Mouse (Mus musculus) liver, embryonic 14.5 days (tissue): ENCODE data around the gene Fam189a2. TPM values are rescaled to one million over a fixed set of nuclear protein-coding genes. Genes with fewer than 3 reads are reported as not detected.

Experiments used
- ATAC-seq: fragments of 200-750 bp; cut with Nextera tagmentation; 2 replicates; pipeline ENCODE4 v1.8.0; 2017; ENCODE audit warnings: moderate number of reproducible peaks, mild to moderate bottlenecking, moderate library complexity; ENCODE audit not compliant: insufficient read depth
- DNase-seq, 3 experiments: peaks; one replicate each; pipeline ENCODE4 v3.0.0-alpha.2; 2012 to 2013; ENCODE audit warnings: low read depth in 3 of 3, low spot score in 3 of 3
- H3K27ac ChIP-seq: fragments of 300-500 bp; sonication (generic); 2 replicates; pipeline ENCODE4 v1.5.1; 2014; ENCODE audit warnings: moderate library complexity, mild to moderate bottlenecking, control low read depth, inconsistent platforms
- H3K27me3 ChIP-seq: fragments of 300-500 bp; sonication (generic); 2 replicates; pipeline ENCODE4 v1.6.1; 2014; ENCODE audit warnings: mild to moderate bottlenecking, low read length, moderate library complexity; ENCODE audit not compliant: control insufficient read depth, insufficient read depth
- H3K36me3 ChIP-seq: fragments of 300-500 bp; sonication (generic); replicated peaks from 2 replicates; pipeline ENCODE4 v1.6.1; 2014; ENCODE audit warnings: low read depth; ENCODE audit not compliant: control insufficient read depth, insufficient read depth
- H3K4me1 ChIP-seq, 2 experiments: fragments of 200-500 bp in 1 of 2; fragments of 300-500 bp in 1 of 2; sonication (generic) in 1 of 2; replicated peaks; 2 replicates each; pipeline ENCODE4 v1.6.1; 2012 to 2014; ENCODE audit warnings: antibody characterized with exemption in 1 of 2, inconsistent platforms in 1 of 2, low read length in 1 of 2; ENCODE audit not compliant: control insufficient read depth in 2 of 2, insufficient read depth in 2 of 2
- H3K4me2 ChIP-seq: fragments of 300-500 bp; sonication (generic); 2 replicates; pipeline ENCODE4 v1.6.1; 2014; ENCODE audit warnings: low read depth, mild to moderate bottlenecking, control low read depth, moderate library complexity
- H3K4me3 ChIP-seq, 2 experiments: fragments of 200-500 bp in 1 of 2; fragments of 300-500 bp in 1 of 2; sonication (generic) in 1 of 2; 2 replicates each; pipeline ENCODE4 v1.5.1; 2012 to 2014; ENCODE audit warnings: low read depth in 2 of 2, low read length in 2 of 2, mild to moderate bottlenecking in 2 of 2, control low read depth in 1 of 2, inconsistent platforms in 1 of 2, moderate library complexity in 1 of 2; ENCODE audit not compliant: insufficient read depth in 1 of 2
- H3K9ac ChIP-seq: fragments of 300-500 bp; sonication (generic); replicated peaks from 2 replicates; pipeline ENCODE4 v1.6.1; 2014; ENCODE audit warnings: mild to moderate bottlenecking, control low read depth, moderate library complexity
- H3K9me3 ChIP-seq: fragments of 300-500 bp; sonication (generic); 2 replicates; pipeline ENCODE4 v1.6.1; 2016; ENCODE audit warnings: low read length, mixed read lengths; ENCODE audit not compliant: control insufficient read depth
- CTCF ChIP-seq: IDR thresholded peaks from 2 replicates; pipeline ENCODE4 v1.5.1; 2016; ENCODE audit warnings: antibody characterized with exemption, low read depth, control low read depth
- EP300 ChIP-seq: IDR thresholded peaks from 2 replicates; pipeline ENCODE4 v1.6.1; 2016; ENCODE audit warnings: antibody characterized with exemption, low read depth
- WGBS: fragments of 180-500 bp; shearing (Covaris S2); extraction: QIAGEN DNeasy Blood & Tissue Kit; methylation state at CpG from one replicate; pipeline ENCODE4 v1.1.7; 2014; ENCODE audit not compliant: insufficient replicate concordance; 5-methylcytosine and 5-hydroxymethylcytosine counted together
- polyA plus RNA-seq, 2 experiments: library from polyadenylated mRNA; depleted of rRNA in 1 of 2; stranded (reverse) in 1 of 2; unstranded in 1 of 2; fragments of >200 nt; fragmentation: Nextera tagmentation in 1 of 2; extraction: Ambion mirVana in 1 of 2; gene quantifications; 2 replicates each; pipeline versions ENCODE4 v1.2.1 to v1.2.3; 2012 to 2014

Gene Fam189a2
- polyA plus RNA-seq (2012; rRNA removed) (0.22 and 0.32 TPM in 2 replicates), polyA plus RNA-seq (2014; fragmentation: Nextera tagmentation; extraction: Ambion mirVana) (not detected in 2 replicates)

DNA sequence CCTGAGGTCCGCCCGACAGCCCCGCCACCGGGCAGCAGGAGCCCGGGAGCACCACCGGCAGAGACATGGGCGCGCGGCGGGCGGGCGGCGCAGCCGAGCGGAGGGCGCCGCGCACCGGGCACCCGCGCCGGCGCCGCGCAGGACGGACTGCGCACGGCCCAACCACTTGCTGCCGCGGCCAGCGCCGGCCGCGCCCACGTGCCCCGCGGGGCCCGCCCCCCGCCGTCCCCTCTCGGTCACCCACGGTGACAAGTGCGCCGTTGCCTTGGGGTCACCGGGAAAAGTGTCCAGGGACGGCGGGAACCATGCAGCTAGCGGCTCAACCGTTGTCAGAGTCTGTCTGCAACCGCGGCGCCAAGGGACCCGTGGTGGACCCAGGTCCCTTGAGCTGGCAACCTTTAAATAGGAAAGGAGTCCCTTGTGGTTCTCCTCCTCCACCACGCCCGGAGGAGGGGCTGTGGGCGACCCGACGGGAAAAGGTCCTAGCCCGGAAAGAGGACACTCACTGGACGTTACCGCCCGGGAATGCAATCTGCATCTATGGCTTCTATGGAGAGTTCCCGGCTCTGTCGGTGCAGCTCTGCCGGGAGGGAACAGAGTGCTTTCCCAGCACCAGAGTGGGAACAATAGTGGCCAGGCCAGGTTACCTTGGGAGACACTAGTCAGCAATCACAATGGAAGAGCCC, at the start of gene Fam189a2:
TSS of gene Fam189a2 (minus strand) at position 149 of the 686 bp plus-strand sequence.
- peak within 1 kb of the TSS; percentile 48 to 49 for H3K4me3 ChIP-seq
- H3K27me3 ChIP-seq: peaks cover 37% of the 10 kb centered on the region
- TF ChIP-seq CTCF: no peak
- no peak for TF ChIP-seq EP300
- WGBS: under 1% methylated on average over 48 of the region's 65 CpGs
- H3K9me3 ChIP-seq: no peaks in the 10 kb centered on the region
- no peaks in the 10 kb centered on the region for H3K36me3 ChIP-seq
- no peaks in the 10 kb centered on the region; a peak in 1 of 4 replicates for H3K4me1 ChIP-seq
- ATAC-seq (no peak), DNase-seq (no peak)
- H3K27ac ChIP-seq: no peak within 1 kb of the TSS
- no peak within 1 kb of the TSS for H3K9ac ChIP-seq
- H3K4me2 ChIP-seq: peak within 1 kb of the TSS; percentile 61

DNA sequence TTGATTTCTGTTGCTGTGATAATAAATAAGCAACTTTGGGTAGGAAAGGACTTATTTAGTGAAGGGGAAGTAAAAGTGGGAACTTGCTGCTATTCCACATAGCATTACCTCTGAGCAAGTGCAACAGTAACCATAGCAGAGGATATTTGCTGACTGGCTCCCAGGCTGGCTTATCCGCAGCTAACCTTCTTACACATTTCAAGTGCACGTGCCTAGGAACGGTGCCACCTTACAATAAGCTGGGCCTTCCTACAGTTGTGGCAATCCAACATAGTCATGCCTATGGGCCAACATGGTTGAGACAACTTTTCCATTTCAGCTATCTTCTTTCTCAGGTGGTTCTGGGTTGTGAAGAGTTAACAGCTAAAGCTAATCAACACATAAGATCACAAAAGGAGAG, 46.8 kb upstream of the Fam189a2 start:
- Histone ChIP-seq H3K4me1 (no peaks in the 10 kb centered on the region), H3K4me3 (no peak overlapping the region), H3K27me3 (no peaks in the 10 kb centered on the region), H3K36me3 (no peaks in the 10 kb centered on the region), H3K9me3 (no peaks in the 10 kb centered on the region), H3K27ac (no peak overlapping the region), H3K9ac (no peak overlapping the region), H3K4me2 (no peak overlapping the region)
- ATAC-seq: no peak
- no peak for DNase-seq
- WGBS: 69% methylated on average over 3 of the region's 3 CpGs
- TF ChIP-seq CTCF (no peak), EP300 (no peak)

DNA sequence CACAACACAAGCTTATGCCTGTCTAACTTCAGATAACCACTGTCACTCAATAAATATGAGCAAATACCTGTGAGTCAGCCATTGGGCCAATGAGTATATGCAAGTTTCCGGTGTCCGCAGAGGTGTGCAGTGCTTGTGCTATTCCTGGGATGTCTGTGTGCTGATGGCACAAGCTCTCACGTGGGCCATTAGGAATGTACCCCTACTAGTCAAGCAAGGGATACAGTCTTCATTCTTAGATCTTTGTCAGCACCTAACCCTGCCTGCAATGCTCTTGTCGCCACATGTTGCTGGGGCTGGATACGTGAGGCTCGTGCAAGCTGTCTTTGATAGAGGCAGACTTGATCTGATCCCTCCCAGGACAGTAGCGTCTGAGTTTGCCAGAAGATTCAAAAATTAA, 45.7 kb upstream of the Fam189a2 start:
- Histone ChIP-seq H3K27ac (no peak overlapping the region), H3K4me2 (no peak overlapping the region), H3K36me3 (no peaks in the 10 kb centered on the region), H3K27me3 (no peaks in the 10 kb centered on the region), H3K4me1 (no peaks in the 10 kb centered on the region), H3K9ac (no peak overlapping the region), H3K4me3 (no peak overlapping the region), H3K9me3 (no peaks in the 10 kb centered on the region)
- TF ChIP-seq CTCF: no peak
- no peak for TF ChIP-seq EP300
- WGBS: 71% methylated on average over 7 of the region's 7 CpGs
- ATAC-seq: no peak
- no peak for DNase-seq

DNA sequence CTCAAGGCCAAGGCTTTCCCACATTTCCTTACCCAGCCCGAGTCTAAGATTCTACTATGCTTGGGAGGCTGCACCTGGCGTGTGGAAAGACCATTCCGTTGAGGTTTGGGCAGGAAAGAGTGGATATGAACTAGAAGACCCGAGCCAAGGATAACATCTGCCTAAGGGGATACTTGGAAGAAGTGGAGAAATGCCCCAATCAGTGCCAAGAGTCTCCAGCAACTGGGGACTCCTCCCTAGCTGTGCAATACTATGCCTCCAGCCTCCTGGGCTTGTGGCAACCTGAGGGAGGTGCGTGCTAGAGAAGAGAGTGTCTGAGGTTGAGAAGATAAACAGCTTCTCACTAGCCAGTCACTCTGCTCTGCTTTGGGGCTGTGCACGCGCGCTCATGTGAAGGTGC, 45.1 kb upstream of the Fam189a2 start:
- Histone ChIP-seq H3K4me1 (no peaks in the 10 kb centered on the region), H3K9me3 (no peaks in the 10 kb centered on the region), H3K27ac (no peak overlapping the region), H3K4me2 (no peak overlapping the region), H3K27me3 (no peaks in the 10 kb centered on the region), H3K9ac (no peak overlapping the region), H3K4me3 (no peak overlapping the region), H3K36me3 (no peaks in the 10 kb centered on the region)
- DNase-seq (no peak), ATAC-seq (no peak)
- TF ChIP-seq CTCF: no peak
- TF ChIP-seq EP300: no peak
- 64% methylated on average over 8 of the region's 8 CpGs for WGBS

DNA sequence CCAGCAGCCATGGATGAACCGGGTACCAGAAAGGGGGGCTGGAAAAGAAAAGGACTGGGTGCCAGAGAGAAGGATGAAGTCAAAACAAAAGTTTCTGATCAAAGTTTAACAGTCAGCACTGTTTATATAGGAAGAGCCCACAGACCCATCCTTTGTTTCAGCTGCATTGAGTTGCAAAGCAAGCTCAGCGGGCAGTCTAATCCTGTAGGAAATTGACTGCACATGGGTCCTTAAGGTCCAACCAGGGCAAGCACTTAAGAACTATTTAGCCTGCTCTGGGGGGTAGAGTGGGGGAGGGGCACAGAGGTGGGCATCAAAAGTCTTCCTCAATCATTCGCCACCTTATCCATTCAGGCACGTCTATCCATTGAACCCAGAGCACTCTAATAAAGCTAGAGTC, 42.3 kb upstream of the Fam189a2 start:
- ATAC-seq (no peak), DNase-seq (no peak)
- no peak overlapping the region for H3K27ac ChIP-seq
- H3K9ac ChIP-seq: no peak overlapping the region
- H3K4me2 ChIP-seq: no peak overlapping the region
- no peaks in the 10 kb centered on the region for H3K36me3 ChIP-seq
- H3K4me3 ChIP-seq: no peak overlapping the region
- H3K4me1 ChIP-seq: no peaks in the 10 kb centered on the region
- TF ChIP-seq CTCF: no peak
- TF ChIP-seq EP300: no peak
- WGBS: 51% methylated on average over 4 of the region's 4 CpGs
- H3K9me3 ChIP-seq: no peaks in the 10 kb centered on the region
- H3K27me3 ChIP-seq: no peaks in the 10 kb centered on the region
